Mouse (Mus musculus) erythroblast, embryonic 14.5 days (primary cell): ENCODE results near the gene Rnase10.
"Not testable (repeated sequence)": the region's sequence is repeated elsewhere in the genome, so short reads cannot be mapped to it uniquely, and the experiment has no call there.

Experiments used
- GATA1 ChIP-seq: IDR thresholded peaks from 2 replicates; pipeline ENCODE4 v1.6.1; 2012; ENCODE audit warnings: low read length, inconsistent platforms, mixed read lengths
- TAL1 ChIP-seq: IDR thresholded peaks from 3 replicates; pipeline ENCODE4 v1.6.1; 2012; ENCODE audit warnings: low read length, inconsistent platforms, mixed read lengths

- TF ChIP-seq GATA1, TAL1: not testable (repeated sequence)
These were observed 29.1 kb upstream of the Rnase10 start for GRCm38 (mm10) chr14:50978451-50978850.
